Mouse (Mus musculus) left cerebral cortex, postnatal 14 days (tissue): ENCODE data around the gene Plaa. TPM values are rescaled to one million over a fixed set of nuclear protein-coding genes. Genes with fewer than 3 reads are reported as not detected.
"Not testable (repeated sequence)": the region's sequence is repeated elsewhere in the genome, so short reads cannot be mapped to it uniquely, and the experiment has no call there.

Source experiments
- DNase-seq, 2 experiments: peaks; one replicate each; pipeline ENCODE4 v3.0.0; 2021 to 2022; ENCODE audit warnings: low spot score in 2 of 2, mixed read lengths in 1 of 2
- intact Hi-C: fragments of 180-260 bp; cut with DNase I; formaldehyde crosslinking; loops from one replicate; pipeline ENCODE4 v1.15.1; 2025
- long read RNA-seq, 2 experiments: library from polyadenylated mRNA; stranded (forward); transcript quantifications; one replicate each; pipeline ENCODE4 v2.0.0; 2021
- total RNA-seq, 2 experiments: library from RNA; stranded (reverse); gene quantifications; 2 replicates each; pipeline ENCODE4 v1.2.3; 2021

Plaa gene
- 10 to 100 TPM; 54.7 to 57.7 TPM for total RNA-seq
- long read RNA-seq, experiment 1, transcript Plaa-201 (14 exons, 2,784 nt), result major isoform, 50 of 69 reads
- long read RNA-seq, experiment 1, partial matches to known transcripts, result 4 of 69 reads
- long read RNA-seq, experiment 1, other reads (novel, unspliced or antisense), result 15 of 69 reads
- long read RNA-seq, experiment 2, transcript Plaa-201 (14 exons, 2,784 nt), result major isoform, 52 of 60 reads
- long read RNA-seq, experiment 2, partial matches to known transcripts, result 2 of 60 reads
- long read RNA-seq, experiment 2, other reads (novel, unspliced or antisense), result 6 of 60 reads

- peak; percentile 95 for DNase-seq
- intact Hi-C loops, result no loop called here
These were observed at the start of gene Plaa for GRCm38 (mm10) chr4:94603031-94603629. TSS of gene Plaa (minus strand) at chr4:94603244.

- intact Hi-C loops, DNase-seq: not testable (repeated sequence)
These were observed 47.6 kb upstream of the Plaa start for GRCm38 (mm10) chr4:94650426-94651175.

- intact Hi-C loops, result no loop called here
- no peak for DNase-seq
These were observed 46.9 kb upstream of the Plaa start, which contains the start of gene Lrrc19 for GRCm38 (mm10) chr4:94649920-94650319. TSS of gene Lrrc19 (minus strand) at chr4:94650144.

GRCm38 (mm10) chr4:94643141-94643540 lies 40.1 kb upstream of the Plaa start:
- DNase-seq, result no peak
- intact Hi-C loops, result no loop called here

GRCm38 (mm10) chr4:94620077-94620476 lies 17.0 kb upstream of the Plaa start:
- no peak for DNase-seq
- intact Hi-C loops, result no loop called here

GRCm38 (mm10) chr4:94614627-94615006 lies 11.6 kb upstream of the Plaa start:
- no peak for DNase-seq
- intact Hi-C loops, result no loop called here

GRCm38 (mm10) chr4:94613972-94614626 lies 11.1 kb upstream of the Plaa start, which contains the start of gene Ift74:
TSS of gene Ift74 (plus strand) at chr4:94614491.
- intact Hi-C loops, result no loop called here
- DNase-seq, result peak; percentile 95 to 97

GRCm38 (mm10) chr4:94610339-94610738 lies 7.3 kb upstream of the Plaa start:
- intact Hi-C loops, result no loop called here
- DNase-seq, result no peak

GRCm38 (mm10) chr4:94605591-94605990 lies 2.5 kb upstream of the Plaa start:
- no peak for DNase-seq
- intact Hi-C loops, result no loop called here

GRCm38 (mm10) chr4:94604452-94605019 lies 1.5 kb upstream of the Plaa start:
- no peak for DNase-seq
- intact Hi-C loops, result no loop called here

GRCm38 (mm10) chr4:94602496-94603030 lies 481 bp downstream of the Plaa start:
- DNase-seq, result no peak
- intact Hi-C loops, result no loop called here

- intact Hi-C loops, result no loop called here
- peak in 1 of 2 experiments; percentile 26 for DNase-seq
These were observed 1.6 kb downstream of the Plaa start for GRCm38 (mm10) chr4:94601395-94601794.

GRCm38 (mm10) chr4:94592709-94593108 lies 10.3 kb downstream of the Plaa start:
- no peak for DNase-seq
- intact Hi-C loops, result no loop called here

- intact Hi-C loops, result no loop called here
- no peak for DNase-seq
These were observed 11.2 kb downstream of the Plaa start for GRCm38 (mm10) chr4:94591765-94592381.

GRCm38 (mm10) chr4:94572677-94573076 lies 30.4 kb downstream of the Plaa start:
- no peak for DNase-seq
- intact Hi-C loops, result no loop called here

GRCm38 (mm10) chr4:94564297-94564696 lies 38.7 kb downstream of the Plaa start:
- DNase-seq, result no peak
- intact Hi-C loops, result no loop called here

GRCm38 (mm10) chr4:94561954-94562648 lies 40.9 kb downstream of the Plaa start:
- intact Hi-C loops, result no loop called here
- no peak for DNase-seq

- intact Hi-C loops, result no loop called here
- DNase-seq, result no peak
These were observed 42.7 kb downstream of the Plaa start for GRCm38 (mm10) chr4:94560316-94560715.
